Mouse (Mus musculus) heart, embryonic 12.5 days (tissue): ENCODE measurements at regions not wholly inside any gene's neighbourhood (a gene's known extent, or its start where the extent isn't known, plus 50 kb on each side); places are given as distances from the start of the nearest gene placed in this dataset.

ENCODE experiments used
- ATAC-seq: fragments of 200-750 bp; cut with Nextera tagmentation; 2 replicates; pipeline ENCODE4 v1.8.0; 2017; ENCODE audit warnings: moderate TSS enrichment, moderate library complexity; ENCODE audit not compliant: insufficient number of reproducible peaks, low FRiP score
- H3K27ac ChIP-seq: fragments of 300-500 bp; sonication (generic); 2 replicates; pipeline ENCODE4 v1.5.1; 2016; ENCODE audit warnings: mild to moderate bottlenecking, moderate library complexity; ENCODE audit not compliant: poor library complexity, severe bottlenecking
- H3K27me3 ChIP-seq: fragments of 300-500 bp; sonication (generic); replicated peaks from 2 replicates; pipeline ENCODE4 v1.6.1; 2016; ENCODE audit warnings: mild to moderate bottlenecking, moderate library complexity
- H3K36me3 ChIP-seq: fragments of 300-500 bp; sonication (generic); 2 replicates; pipeline ENCODE4 v1.6.1; 2016; ENCODE audit warnings: mild to moderate bottlenecking, moderate library complexity
- H3K4me1 ChIP-seq: fragments of 300-500 bp; sonication (generic); replicated peaks from 2 replicates; pipeline ENCODE4 v1.6.1; 2016; ENCODE audit warnings: mild to moderate bottlenecking
- H3K4me2 ChIP-seq: fragments of 300-500 bp; sonication (generic); 2 replicates; pipeline ENCODE4 v1.6.1; 2016; ENCODE audit warnings: mild to moderate bottlenecking, moderate library complexity
- H3K4me3 ChIP-seq: fragments of 300-500 bp; sonication (generic); 2 replicates; pipeline ENCODE4 v1.5.1; 2016; ENCODE audit warnings: mild to moderate bottlenecking
- H3K9ac ChIP-seq: fragments of 300-500 bp; sonication (generic); 2 replicates; pipeline ENCODE4 v1.6.1; 2016; ENCODE audit warnings: mild to moderate bottlenecking, moderate library complexity
- H3K9me3 ChIP-seq: fragments of 300-500 bp; sonication (generic); replicated peaks from 2 replicates; pipeline ENCODE4 v1.6.1; 2016; ENCODE audit warnings: mild to moderate bottlenecking, moderate library complexity
- WGBS: fragments of 180-500 bp; shearing (Covaris S2); methylation state at CpG from one replicate; pipeline ENCODE4 v1.1.7; 2016; 5-methylcytosine and 5-hydroxymethylcytosine counted together

- WGBS: 76% methylated on average over 3 of the region's 3 CpGs
- Histone ChIP-seq H3K27ac (no peak overlapping the region), H3K27me3 (no peaks in the 10 kb centered on the region), H3K36me3 (no peaks in the 10 kb centered on the region), H3K4me1 (0 out of 2 replicates have a peak, but pooled peaks cover 3% of the 10 kb centered on the region), H3K9ac (no peak overlapping the region), H3K9me3 (0 out of 2 replicates have a peak, but pooled peaks cover 4% of the 10 kb centered on the region), H3K4me2 (no peak overlapping the region), H3K4me3 (no peak overlapping the region)
- ATAC-seq: no peak
Observed at GRCm38 (mm10) chr7:65772845-65773244, 81.9 kb downstream of the Tm2d3 start.

DNA sequence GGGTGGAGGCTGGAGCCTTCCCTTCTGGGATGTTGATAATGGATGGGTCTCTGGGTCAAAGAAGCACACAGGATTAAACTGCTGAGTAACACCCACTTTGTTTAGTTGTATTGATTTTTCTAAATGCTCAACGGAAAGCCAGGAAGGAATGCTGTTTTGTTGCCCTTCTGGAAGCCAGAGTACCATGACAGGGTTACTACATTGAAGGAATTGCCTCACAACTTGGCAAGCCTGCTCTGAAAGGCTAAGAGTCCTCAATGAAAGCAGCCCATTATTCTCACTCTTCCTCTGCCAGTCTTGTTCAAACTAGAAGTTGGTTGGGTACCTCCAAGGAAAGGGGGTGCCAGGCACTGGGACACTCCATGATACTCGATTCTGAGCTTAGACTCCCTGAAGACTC is 83.0 kb downstream of the Tm2d3 start:
- H3K27me3 ChIP-seq: no peaks in the 10 kb centered on the region
- H3K27ac ChIP-seq: no peak overlapping the region
- 55% methylated on average over 2 of the region's 2 CpGs for WGBS
- ATAC-seq: no peak
- H3K4me2 ChIP-seq: no peak overlapping the region
- H3K9me3 ChIP-seq: 0 out of 2 replicates have a peak, but pooled peaks cover 4% of the 10 kb centered on the region
- H3K4me1 ChIP-seq: 0 out of 2 replicates have a peak, but pooled peaks cover 3% of the 10 kb centered on the region
- H3K9ac ChIP-seq: no peak overlapping the region
- H3K36me3 ChIP-seq: no peaks in the 10 kb centered on the region
- H3K4me3 ChIP-seq: no peak overlapping the region

GRCm38 (mm10) chr7:65774388-65775015 is 83.5 kb downstream of the Tm2d3 start:
- Histone ChIP-seq H3K36me3 (no peaks in the 10 kb centered on the region), H3K9ac (no peak overlapping the region), H3K27me3 (no peaks in the 10 kb centered on the region), H3K4me1 (0 out of 2 replicates have a peak, but pooled peaks cover 3% of the 10 kb centered on the region), H3K4me3 (no peak overlapping the region), H3K9me3 (0 out of 2 replicates have a peak, but pooled peaks cover 4% of the 10 kb centered on the region), H3K4me2 (no peak overlapping the region), H3K27ac (no peak overlapping the region)
- no peak for ATAC-seq
- 78% methylated on average over 11 of the region's 11 CpGs for WGBS

DNA sequence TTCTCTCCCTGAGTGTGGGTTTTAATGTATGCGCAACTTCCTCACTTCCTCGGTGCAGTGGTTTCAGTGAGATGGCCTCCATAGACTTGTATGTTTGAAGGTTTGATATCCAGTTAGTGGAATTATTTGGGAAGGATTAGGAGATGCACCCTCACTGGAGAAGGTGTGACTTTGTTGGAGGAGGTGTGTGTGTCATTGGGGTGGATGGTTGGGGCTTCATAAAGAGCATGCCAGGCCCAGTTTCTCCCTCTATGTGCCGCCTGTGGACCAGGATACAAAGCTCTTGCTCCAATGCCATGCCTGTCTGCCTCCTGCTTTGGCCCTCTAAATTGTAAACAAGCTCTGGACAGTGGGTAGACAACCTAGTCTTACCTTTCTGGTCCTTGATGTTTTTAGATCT is 84.0 kb downstream of the Tm2d3 start:
- Histone ChIP-seq H3K27me3 (no peaks in the 10 kb centered on the region), H3K4me1 (0 out of 2 replicates have a peak, but pooled peaks cover 3% of the 10 kb centered on the region), H3K27ac (no peak overlapping the region), H3K36me3 (no peaks in the 10 kb centered on the region), H3K9me3 (0 out of 2 replicates have a peak, but pooled peaks cover 4% of the 10 kb centered on the region), H3K9ac (no peak overlapping the region), H3K4me3 (no peak overlapping the region), H3K4me2 (no peak overlapping the region)
- ATAC-seq: no peak
- 78% methylated on average over 3 of the region's 3 CpGs for WGBS

GRCm38 (mm10) chr7:65779716-65780372 is 81.7 kb upstream of the Pcsk6 start:
- Histone ChIP-seq H3K4me1 (no peaks in the 10 kb centered on the region), H3K9ac (no peak overlapping the region), H3K9me3 (no peaks in the 10 kb centered on the region), H3K4me3 (no peak overlapping the region), H3K4me2 (no peak overlapping the region), H3K27me3 (peaks cover 13% of the 10 kb centered on the region), H3K27ac (no peak overlapping the region), H3K36me3 (no peaks in the 10 kb centered on the region)
- 75% methylated on average over 14 of the region's 14 CpGs for WGBS
- no peak for ATAC-seq

DNA sequence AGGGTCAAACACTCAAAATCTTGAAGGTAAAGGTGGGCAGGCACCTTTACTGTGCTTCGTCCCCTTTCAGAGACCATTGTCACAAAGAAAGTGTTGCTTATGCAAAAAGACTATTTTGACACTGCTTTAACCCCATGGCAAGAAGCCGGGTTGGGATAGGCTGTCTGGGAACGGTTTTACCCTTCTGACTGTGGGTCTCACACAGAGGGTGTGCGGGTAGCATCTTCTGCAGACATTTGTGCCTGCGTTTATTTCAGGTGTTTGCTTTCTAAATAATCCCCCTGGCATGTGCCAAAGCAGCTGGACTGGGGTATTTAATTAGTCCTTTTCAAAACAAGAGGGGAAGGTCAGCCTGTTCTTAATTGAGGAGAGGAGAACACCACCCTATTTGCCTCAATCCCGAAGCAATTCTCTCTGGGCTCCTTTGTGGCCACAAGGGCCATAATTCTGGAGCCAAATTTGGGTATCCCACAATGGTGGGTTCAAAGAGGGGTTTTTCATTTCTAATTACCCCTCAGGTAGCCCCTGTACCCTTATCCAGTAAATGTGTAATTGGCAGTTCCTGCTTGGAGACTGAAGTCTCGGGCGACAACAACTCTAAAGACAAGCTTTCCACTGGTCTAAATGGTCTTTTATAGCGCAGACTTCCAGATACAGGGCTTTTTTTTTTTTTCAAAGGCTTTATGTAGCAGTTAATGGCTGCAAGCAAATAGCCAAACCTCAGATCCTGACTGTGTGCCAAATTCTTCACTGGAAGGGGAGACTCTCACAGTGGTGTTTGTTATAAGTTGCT is 80.8 kb upstream of the Pcsk6 start:
- no peak overlapping the region for H3K4me2 ChIP-seq
- no peak for ATAC-seq
- no peak overlapping the region for H3K9ac ChIP-seq
- H3K4me1 ChIP-seq: no peaks in the 10 kb centered on the region
- H3K27ac ChIP-seq: no peak overlapping the region
- H3K4me3 ChIP-seq: no peak overlapping the region
- 64% methylated on average over 9 of the region's 9 CpGs for WGBS
- peaks cover 13% of the 10 kb centered on the region for H3K27me3 ChIP-seq
- no peaks in the 10 kb centered on the region for H3K36me3 ChIP-seq
- H3K9me3 ChIP-seq: no peaks in the 10 kb centered on the region

DNA sequence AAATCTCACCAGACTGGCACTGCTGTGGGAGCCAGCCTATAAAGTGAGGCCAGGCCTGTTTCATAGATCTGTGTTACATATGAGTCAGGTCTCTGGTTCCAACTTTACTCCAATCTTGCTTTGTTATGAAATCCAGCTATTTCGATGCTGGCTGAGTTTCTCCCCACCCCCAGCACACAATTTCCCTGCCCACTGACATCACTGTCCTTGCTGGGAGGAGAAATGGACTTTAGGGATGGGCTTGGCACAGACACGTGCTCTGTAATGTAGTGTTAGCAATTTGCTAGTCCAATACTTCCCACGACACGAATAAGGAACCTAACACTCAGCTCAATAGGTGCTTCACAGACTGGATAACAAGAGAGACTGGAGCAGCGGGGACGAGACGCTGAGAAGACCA is 79.5 kb upstream of the Pcsk6 start:
- Histone ChIP-seq H3K4me3 (no peak overlapping the region), H3K36me3 (no peaks in the 10 kb centered on the region), H3K9ac (no peak overlapping the region), H3K4me2 (no peak overlapping the region), H3K27ac (no peak overlapping the region), H3K9me3 (no peaks in the 10 kb centered on the region), H3K27me3 (peaks cover 13% of the 10 kb centered on the region), H3K4me1 (no peaks in the 10 kb centered on the region)
- ATAC-seq: no peak
- WGBS: 89% methylated on average over 7 of the region's 7 CpGs

DNA sequence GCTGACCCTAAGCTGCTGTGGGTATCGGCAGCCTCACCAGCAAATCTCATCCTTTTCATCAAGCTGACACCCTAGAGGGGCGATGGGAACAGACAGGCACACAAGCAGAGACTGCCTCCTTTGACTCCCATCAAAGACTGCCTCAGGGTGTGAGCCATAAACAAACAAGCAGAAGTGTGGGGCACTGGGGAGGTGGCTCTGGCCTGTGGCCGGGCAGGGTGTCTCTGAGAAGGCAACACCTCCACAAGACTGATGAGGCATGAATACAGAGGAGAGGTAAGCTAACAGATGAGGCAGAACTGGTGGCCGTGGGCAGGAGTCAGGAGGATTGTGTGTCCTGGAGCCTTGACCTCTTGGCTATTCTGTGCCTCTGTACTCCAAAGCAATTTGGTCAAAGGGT is 77.8 kb upstream of the Pcsk6 start:
- no peak for ATAC-seq
- no peak overlapping the region for H3K4me3 ChIP-seq
- no peaks in the 10 kb centered on the region for H3K36me3 ChIP-seq
- no peaks in the 10 kb centered on the region for H3K4me1 ChIP-seq
- H3K27ac ChIP-seq: no peak overlapping the region
- no peak overlapping the region for H3K9ac ChIP-seq
- H3K9me3 ChIP-seq: no peaks in the 10 kb centered on the region
- H3K27me3 ChIP-seq: peaks cover 13% of the 10 kb centered on the region
- WGBS: 38% methylated on average over 4 of the region's 4 CpGs
- no peak overlapping the region for H3K4me2 ChIP-seq

GRCm38 (mm10) chr7:65786916-65787315 is 74.6 kb upstream of the Pcsk6 start:
- Histone ChIP-seq H3K9me3 (no peaks in the 10 kb centered on the region), H3K4me2 (no peak overlapping the region), H3K4me3 (no peak overlapping the region), H3K9ac (no peak overlapping the region), H3K27ac (no peak overlapping the region), H3K4me1 (no peaks in the 10 kb centered on the region), H3K36me3 (no peaks in the 10 kb centered on the region), H3K27me3 (peaks cover 9% of the 10 kb centered on the region)
- 73% methylated on average over 2 of the region's 2 CpGs for WGBS
- ATAC-seq: no peak

DNA sequence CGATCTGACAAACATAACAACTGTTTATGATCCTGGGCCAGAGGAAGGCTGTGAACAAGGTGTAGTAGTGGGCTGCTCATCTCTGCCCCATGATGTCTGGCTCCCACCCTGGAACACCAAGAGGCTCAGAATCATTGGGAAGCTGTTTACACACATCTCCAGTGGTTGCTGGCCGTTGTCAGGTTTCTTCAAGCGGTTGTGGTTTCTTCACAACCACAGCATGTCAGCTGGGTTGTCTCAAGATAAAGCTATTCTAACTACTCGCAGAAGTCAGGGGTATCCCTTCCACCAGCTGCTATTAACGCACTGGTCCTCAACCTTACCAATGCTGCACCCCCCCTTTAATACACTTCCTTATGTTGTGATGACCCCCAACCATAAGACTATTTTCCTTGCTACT is 73.7 kb upstream of the Pcsk6 start:
- no peak overlapping the region for H3K4me3 ChIP-seq
- no peak for ATAC-seq
- 71% methylated on average over 5 of the region's 5 CpGs for WGBS
- no peak overlapping the region for H3K27ac ChIP-seq
- H3K9me3 ChIP-seq: no peaks in the 10 kb centered on the region
- H3K36me3 ChIP-seq: no peaks in the 10 kb centered on the region
- no peaks in the 10 kb centered on the region for H3K27me3 ChIP-seq
- H3K9ac ChIP-seq: no peak overlapping the region
- H3K4me2 ChIP-seq: no peak overlapping the region
- H3K4me1 ChIP-seq: no peaks in the 10 kb centered on the region

GRCm38 (mm10) chr7:65790264-65790663 is 71.3 kb upstream of the Pcsk6 start:
- no peaks in the 10 kb centered on the region for H3K36me3 ChIP-seq
- no peaks in the 10 kb centered on the region for H3K27me3 ChIP-seq
- H3K4me3 ChIP-seq: no peak overlapping the region
- no peak overlapping the region for H3K27ac ChIP-seq
- H3K4me1 ChIP-seq: no peaks in the 10 kb centered on the region
- no peak for ATAC-seq
- no peaks in the 10 kb centered on the region for H3K9me3 ChIP-seq
- 71% methylated on average over 6 of the region's 6 CpGs for WGBS
- no peak overlapping the region for H3K4me2 ChIP-seq
- no peak overlapping the region for H3K9ac ChIP-seq
